Mouse (Mus musculus) embryonic facial prominence, embryonic 13.5 days (tissue): ENCODE data around the gene Tprgl. TPM values are rescaled to one million over a fixed set of nuclear protein-coding genes. Genes with fewer than 3 reads are reported as not detected.

ENCODE experiments used
- ATAC-seq: fragments of 200-750 bp; cut with Nextera tagmentation; 2 replicates; pipeline ENCODE4 v1.8.0; 2017; ENCODE audit warnings: low read depth; ENCODE audit not compliant: insufficient number of reproducible peaks, insufficient read depth, low FRiP score, low TSS enrichment
- H3K27ac ChIP-seq: fragments of 300-500 bp; sonication (generic); 2 replicates; pipeline ENCODE4 v1.5.1; 2015; ENCODE audit warnings: moderate library complexity, mild to moderate bottlenecking, inconsistent platforms
- H3K27me3 ChIP-seq: fragments of 300-500 bp; sonication (generic); 2 replicates; pipeline ENCODE4 v1.6.1; 2015; ENCODE audit warnings: mild to moderate bottlenecking, inconsistent platforms
- H3K36me3 ChIP-seq: fragments of 300-500 bp; sonication (generic); 2 replicates; pipeline ENCODE4 v1.6.1; 2015; ENCODE audit warnings: mild to moderate bottlenecking, inconsistent platforms
- H3K4me1 ChIP-seq: fragments of 300-500 bp; sonication (generic); 2 replicates; pipeline ENCODE4 v1.6.1; 2015; ENCODE audit warnings: inconsistent platforms
- H3K4me2 ChIP-seq: fragments of 300-500 bp; sonication (generic); 2 replicates; pipeline ENCODE4 v1.6.1; 2015; ENCODE audit warnings: moderate library complexity, mild to moderate bottlenecking, inconsistent platforms
- H3K4me3 ChIP-seq: fragments of 300-500 bp; sonication (generic); 2 replicates; pipeline ENCODE4 v1.5.1; 2015; ENCODE audit warnings: mild to moderate bottlenecking, inconsistent platforms
- H3K9ac ChIP-seq: fragments of 300-500 bp; sonication (generic); 2 replicates; pipeline ENCODE4 v1.6.1; 2015; ENCODE audit warnings: mild to moderate bottlenecking, inconsistent platforms
- H3K9me3 ChIP-seq: fragments of 300-500 bp; sonication (generic); 2 replicates; pipeline ENCODE4 v1.6.1; 2016; ENCODE audit warnings: inconsistent platforms
- WGBS: fragments of 180-500 bp; shearing (Covaris S2); methylation state at CpG from one replicate; pipeline ENCODE4 v1.1.7; 2015; ENCODE audit warnings: mixed read lengths; 5-methylcytosine and 5-hydroxymethylcytosine counted together
- polyA plus RNA-seq: library from polyadenylated mRNA; unstranded; fragments of >200 nt; fragmentation: Nextera tagmentation; extraction: Ambion mirVana; gene quantifications from 2 replicates; pipeline ENCODE4 v1.2.1, GENCODE M21; 2015

Gene Tprgl
- polyA plus RNA-seq, 1 experiment from 2014 or later: 129 TPM

GRCm38 (mm10) chr4:154137139-154137538 is 23.3 kb downstream of the Tprgl start:
- no peak overlapping the region for H3K4me2 ChIP-seq
- peaks cover 90% of the 10 kb centered on the region for H3K27me3 ChIP-seq
- ATAC-seq: no peak
- 63% methylated on average over 5 of the region's 5 CpGs for WGBS
- no peak overlapping the region for H3K9ac ChIP-seq
- peaks cover 27% of the 10 kb centered on the region for H3K4me1 ChIP-seq
- H3K27ac ChIP-seq: no peak overlapping the region
- H3K36me3 ChIP-seq: no peaks in the 10 kb centered on the region
- no peaks in the 10 kb centered on the region for H3K9me3 ChIP-seq
- H3K4me3 ChIP-seq: no peak overlapping the region

DNA sequence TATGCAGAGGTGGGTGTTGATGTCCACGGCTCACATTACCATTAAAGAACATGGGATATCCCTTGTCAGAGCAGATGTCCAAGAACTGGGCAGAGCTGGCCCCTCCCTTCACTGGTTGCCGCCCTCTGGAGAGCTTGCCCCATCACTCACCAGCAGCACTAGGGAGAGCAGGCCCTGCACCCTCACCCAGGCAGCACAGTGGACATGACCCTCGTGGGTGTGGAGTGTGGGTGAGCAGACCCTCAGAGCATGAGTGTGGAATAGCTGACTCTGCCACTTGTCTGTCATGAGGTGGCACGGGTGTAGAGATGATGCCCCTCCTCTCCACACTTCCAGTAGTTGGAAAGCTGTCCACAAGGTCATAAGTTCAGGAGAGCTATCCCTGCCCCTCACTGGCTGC is 25.7 kb downstream of the Tprgl start:
- no peak; the same call in 1 of the 2 replicates for ATAC-seq
- Histone ChIP-seq H3K4me1 (peaks cover 7% of the 10 kb centered on the region), H3K36me3 (no peaks in the 10 kb centered on the region), H3K27ac (no peak overlapping the region), H3K9me3 (no peaks in the 10 kb centered on the region), H3K4me3 (no peak overlapping the region), H3K4me2 (no peak overlapping the region), H3K27me3 (peaks cover 74% of the 10 kb centered on the region), H3K9ac (no peak overlapping the region)
- 65% methylated on average over 4 of the region's 4 CpGs for WGBS

DNA sequence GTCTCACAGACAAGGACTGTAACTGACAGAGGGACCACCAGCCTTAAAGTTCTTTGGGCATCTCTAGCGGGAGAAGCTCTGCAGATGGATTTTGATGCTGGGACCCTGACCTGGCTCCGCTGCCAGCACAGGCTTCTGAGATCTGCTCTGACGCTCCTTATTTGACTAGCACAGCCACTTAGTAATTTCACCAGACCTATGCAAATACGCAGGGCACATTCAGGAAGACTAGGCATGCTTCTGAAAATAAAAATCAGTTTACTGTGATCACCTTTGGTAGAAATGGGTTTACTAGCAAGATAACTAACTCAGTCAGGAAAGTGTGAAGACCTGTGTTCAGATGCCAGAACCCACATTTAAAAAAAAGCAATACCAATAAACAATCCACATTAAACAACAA is 28.6 kb downstream of the Tprgl start:
- no peak overlapping the region for H3K27ac ChIP-seq
- no peak overlapping the region for H3K9ac ChIP-seq
- no peak overlapping the region for H3K4me2 ChIP-seq
- WGBS: 73% methylated on average over 4 of the region's 4 CpGs
- no peaks in the 10 kb centered on the region for H3K9me3 ChIP-seq
- ATAC-seq: no peak
- H3K4me3 ChIP-seq: no peak overlapping the region
- no peaks in the 10 kb centered on the region for H3K4me1 ChIP-seq
- H3K27me3 ChIP-seq: peaks cover 62% of the 10 kb centered on the region
- H3K36me3 ChIP-seq: no peaks in the 10 kb centered on the region

GRCm38 (mm10) chr4:154129950-154130349 is 30.5 kb downstream of the Tprgl start:
- H3K4me3 ChIP-seq: no peak overlapping the region
- peaks cover 55% of the 10 kb centered on the region for H3K27me3 ChIP-seq
- no peak overlapping the region for H3K9ac ChIP-seq
- H3K9me3 ChIP-seq: no peaks in the 10 kb centered on the region
- H3K4me2 ChIP-seq: no peak overlapping the region
- H3K27ac ChIP-seq: no peak overlapping the region
- no peaks in the 10 kb centered on the region for H3K4me1 ChIP-seq
- ATAC-seq: no peak
- no peaks in the 10 kb centered on the region for H3K36me3 ChIP-seq

DNA sequence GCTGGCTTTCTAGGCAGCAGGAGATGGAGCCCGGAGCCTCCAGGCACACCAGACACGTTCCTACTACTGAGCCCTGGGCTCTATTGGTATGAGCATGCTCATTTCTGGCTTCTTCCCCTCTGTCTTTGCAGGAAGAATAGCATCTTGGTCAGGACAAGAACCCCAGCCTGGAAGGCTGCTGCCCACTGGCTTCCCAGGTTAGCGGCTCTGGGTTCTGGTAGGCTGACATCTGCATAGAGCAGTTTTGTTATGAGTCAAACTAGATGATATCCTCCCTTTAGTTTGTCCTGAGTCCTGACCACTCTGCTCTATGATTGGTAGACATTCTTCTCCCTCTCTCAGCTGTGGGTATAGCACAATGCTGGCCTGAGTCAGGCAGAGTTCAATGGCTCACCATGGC is 33.2 kb downstream of the Tprgl start:
- H3K27me3 ChIP-seq: peaks cover 46% of the 10 kb centered on the region
- no peak overlapping the region for H3K9ac ChIP-seq
- ATAC-seq: no peak
- no peak overlapping the region for H3K27ac ChIP-seq
- no peak overlapping the region for H3K4me3 ChIP-seq
- no peaks in the 10 kb centered on the region for H3K36me3 ChIP-seq
- no peaks in the 10 kb centered on the region for H3K4me1 ChIP-seq
- no peaks in the 10 kb centered on the region for H3K9me3 ChIP-seq
- no peak overlapping the region for H3K4me2 ChIP-seq
- WGBS: 66% methylated on average over 3 of the region's 3 CpGs

DNA sequence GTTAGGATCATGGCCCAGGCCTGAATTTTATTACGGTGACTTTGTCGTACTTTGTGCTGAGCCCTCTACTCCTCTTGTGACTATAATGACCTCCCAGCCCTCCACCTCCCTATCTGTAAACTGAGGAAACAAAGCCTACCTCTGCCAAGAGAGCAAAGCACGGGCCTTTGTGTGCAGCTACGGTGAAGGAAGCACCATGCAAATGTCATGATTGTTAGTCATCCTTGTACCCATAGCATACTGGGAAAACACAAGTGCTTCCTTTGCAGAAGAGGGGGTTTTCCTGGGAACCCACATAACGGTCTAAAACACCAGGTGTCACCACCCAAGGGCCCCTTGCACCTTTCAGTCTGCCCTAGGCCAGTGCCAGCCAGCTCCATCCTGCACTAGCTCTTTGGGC is 35.3 kb downstream of the Tprgl start:
- Histone ChIP-seq H3K36me3 (no peaks in the 10 kb centered on the region), H3K27ac (no peak overlapping the region), H3K4me2 (no peak overlapping the region), H3K9me3 (no peaks in the 10 kb centered on the region), H3K9ac (no peak overlapping the region), H3K27me3 (peaks cover 46% of the 10 kb centered on the region), H3K4me1 (no peaks in the 10 kb centered on the region), H3K4me3 (no peak overlapping the region)
- ATAC-seq: no peak
- 67% methylated on average over 5 of the region's 5 CpGs for WGBS

- H3K9me3 ChIP-seq: no peaks in the 10 kb centered on the region
- H3K4me1 ChIP-seq: no peaks in the 10 kb centered on the region
- no peak overlapping the region for H3K4me2 ChIP-seq
- no peak for ATAC-seq
- H3K9ac ChIP-seq: no peak overlapping the region
- 73% methylated on average over 6 of the region's 6 CpGs for WGBS
- peaks cover 42% of the 10 kb centered on the region for H3K27me3 ChIP-seq
- no peak overlapping the region for H3K27ac ChIP-seq
- no peaks in the 10 kb centered on the region for H3K36me3 ChIP-seq
- no peak overlapping the region for H3K4me3 ChIP-seq
Measured at GRCm38 (mm10) chr4:154123553-154123952, 36.9 kb downstream of the Tprgl start.

DNA sequence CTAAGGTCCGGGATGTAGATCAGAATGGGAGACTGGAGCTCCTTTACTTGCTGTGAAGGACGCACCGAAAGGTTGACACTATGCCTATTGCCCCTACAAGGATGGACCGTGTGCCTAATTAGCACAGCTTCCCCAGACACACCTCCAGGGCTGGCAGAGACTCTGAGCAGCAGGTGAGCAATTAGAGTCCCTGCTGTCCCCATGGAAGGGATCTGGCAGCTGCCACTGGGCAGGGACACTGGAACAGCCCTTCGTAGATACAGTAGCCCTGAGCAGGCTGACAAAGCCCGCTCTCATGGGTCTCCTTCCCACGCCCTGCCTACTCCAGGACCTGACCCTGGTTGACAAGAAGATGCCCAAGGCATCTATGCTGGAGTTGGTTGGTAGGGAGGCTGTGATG is 38.1 kb downstream of the Tprgl start:
- Histone ChIP-seq H3K27ac (no peak overlapping the region), H3K4me2 (no peak overlapping the region), H3K9ac (no peak overlapping the region), H3K9me3 (no peaks in the 10 kb centered on the region), H3K4me3 (no peak overlapping the region), H3K27me3 (peaks cover 34% of the 10 kb centered on the region), H3K4me1 (no peaks in the 10 kb centered on the region), H3K36me3 (no peaks in the 10 kb centered on the region)
- no peak for ATAC-seq
- 69% methylated on average over 7 of the region's 7 CpGs for WGBS

GRCm38 (mm10) chr4:154121800-154122199 is 38.7 kb downstream of the Tprgl start:
- 77% methylated on average over 11 of the region's 11 CpGs for WGBS
- no peaks in the 10 kb centered on the region for H3K4me1 ChIP-seq
- no peak for ATAC-seq

GRCm38 (mm10) chr4:154119208-154119607 is 41.3 kb downstream of the Tprgl start:
- H3K9ac ChIP-seq: no peak overlapping the region

More at GRCm38 (mm10) chr4:154121800-154122199, 38.7 kb downstream of the Tprgl start:
- no peak overlapping the region for H3K27ac ChIP-seq
- H3K4me2 ChIP-seq: no peak overlapping the region
- no peaks in the 10 kb centered on the region for H3K9me3 ChIP-seq
- peaks cover 28% of the 10 kb centered on the region for H3K27me3 ChIP-seq
- H3K36me3 ChIP-seq: no peaks in the 10 kb centered on the region
- H3K9ac ChIP-seq: no peak overlapping the region
- no peak overlapping the region for H3K4me3 ChIP-seq

DNA sequence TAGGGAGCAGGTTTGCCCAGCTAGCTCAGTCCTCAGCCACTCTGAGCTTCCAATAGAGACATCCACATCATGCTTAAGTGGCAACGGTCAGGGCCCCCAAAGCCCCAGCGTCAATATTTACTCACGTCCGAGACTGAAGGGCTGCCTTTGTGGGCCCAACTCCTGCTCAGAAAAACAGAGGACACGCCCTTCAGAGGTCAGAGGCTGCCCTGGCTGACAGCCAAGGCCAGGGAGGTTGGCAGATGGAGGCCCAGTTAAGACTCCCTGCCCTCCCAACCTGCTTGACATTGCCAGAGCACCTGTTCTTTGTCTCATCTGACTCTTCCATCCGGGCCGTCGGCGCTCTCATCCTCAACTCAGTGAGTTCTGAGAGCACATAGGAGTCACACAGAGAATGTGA is 41.7 kb downstream of the Tprgl start:
- peaks cover 16% of the 10 kb centered on the region for H3K27me3 ChIP-seq
- H3K36me3 ChIP-seq: no peaks in the 10 kb centered on the region
- H3K9me3 ChIP-seq: no peaks in the 10 kb centered on the region
- no peaks in the 10 kb centered on the region for H3K4me1 ChIP-seq
- no peak overlapping the region for H3K27ac ChIP-seq
- ATAC-seq: no peak
- 72% methylated on average over 9 of the region's 9 CpGs for WGBS
- H3K4me2 ChIP-seq: no peak overlapping the region
- no peak overlapping the region for H3K4me3 ChIP-seq
- no peak overlapping the region for H3K9ac ChIP-seq

More at GRCm38 (mm10) chr4:154119208-154119607, 41.3 kb downstream of the Tprgl start:
- Histone ChIP-seq H3K27me3 (peaks cover 16% of the 10 kb centered on the region), H3K9me3 (no peaks in the 10 kb centered on the region), H3K4me1 (no peaks in the 10 kb centered on the region), H3K4me3 (no peak overlapping the region), H3K4me2 (no peak overlapping the region), H3K27ac (no peak overlapping the region), H3K36me3 (no peaks in the 10 kb centered on the region)
- 82% methylated on average over 9 of the region's 9 CpGs for WGBS
- ATAC-seq: no peak

- Histone ChIP-seq H3K4me3 (no peak overlapping the region), H3K27ac (no peak overlapping the region), H3K4me2 (no peak overlapping the region), H3K36me3 (no peaks in the 10 kb centered on the region), H3K27me3 (0 out of 2 replicates have a peak, but pooled peaks cover 3% of the 10 kb centered on the region), H3K9me3 (no peaks in the 10 kb centered on the region), H3K4me1 (no peaks in the 10 kb centered on the region), H3K9ac (no peak overlapping the region)
- no peak for ATAC-seq
- 46% methylated on average over 7 of the region's 7 CpGs for WGBS
Measured at GRCm38 (mm10) chr4:154116421-154116820, 44.0 kb downstream of the Tprgl start.

- Histone ChIP-seq H3K4me2 (no peak overlapping the region), H3K36me3 (no peaks in the 10 kb centered on the region), H3K9me3 (no peaks in the 10 kb centered on the region), H3K4me3 (no peak overlapping the region), H3K27ac (no peak overlapping the region), H3K4me1 (peaks cover 4% of the 10 kb centered on the region), H3K9ac (no peak overlapping the region), H3K27me3 (peaks cover 30% of the 10 kb centered on the region)
- 76% methylated on average over 11 of the region's 11 CpGs for WGBS
- ATAC-seq: no peak
Measured at GRCm38 (mm10) chr4:154109850-154110243, 50.6 kb downstream of the Tprgl start.
